Mouse (Mus musculus) testis, adult 2 months (tissue): ENCODE data around the gene Basp1. TPM values are rescaled to one million over a fixed set of nuclear protein-coding genes. Genes with fewer than 3 reads are reported as not detected.
"Not testable (repeated sequence)": the region's sequence is repeated elsewhere in the genome, so short reads cannot be mapped to it uniquely, and the experiment has no call there.

Source experiments
- H3K27ac ChIP-seq: fragments of 200-500 bp; 2 replicates; pipeline ENCODE4 v1.5.1; 2012; ENCODE audit warnings: low read depth, low read length; ENCODE audit not compliant: control insufficient read depth, insufficient read depth
- H3K27me3 ChIP-seq: fragments of 200-500 bp; 2 replicates; pipeline ENCODE4 v1.6.1; 2012; ENCODE audit warnings: mild to moderate bottlenecking, low read length, moderate library complexity; ENCODE audit not compliant: control insufficient read depth, insufficient read depth
- H3K36me3 ChIP-seq: fragments of 200-500 bp; 2 replicates; pipeline ENCODE4 v1.6.1; 2012; ENCODE audit warnings: mild to moderate bottlenecking, low read length; ENCODE audit not compliant: control insufficient read depth, insufficient read depth
- H3K4me1 ChIP-seq: fragments of 200-500 bp; 2 replicates; pipeline ENCODE4 v1.6.1; 2012; ENCODE audit warnings: low read length; ENCODE audit not compliant: control insufficient read depth, insufficient read depth
- H3K4me3 ChIP-seq: fragments of 200-500 bp; 2 replicates; pipeline ENCODE4 v1.5.1; 2012; ENCODE audit warnings: low read depth, mild to moderate bottlenecking, low read length, moderate library complexity, mixed read lengths; ENCODE audit not compliant: control insufficient read depth
- CTCF ChIP-seq: fragments of 200-500 bp; IDR thresholded peaks from 2 replicates; pipeline ENCODE4 v1.5.1; 2012; ENCODE audit warnings: low read depth, mild to moderate bottlenecking, inconsistent platforms, low read length, moderate library complexity; ENCODE audit not compliant: control insufficient read depth, insufficient read depth, insufficient replicate concordance
- POLR2A ChIP-seq: fragments of 200-500 bp; IDR thresholded peaks from 2 replicates; pipeline ENCODE4 v1.6.1; 2012; ENCODE audit warnings: low read depth, mild to moderate bottlenecking, inconsistent platforms, low read length, moderate library complexity; ENCODE audit not compliant: control insufficient read depth
- polyA plus RNA-seq: library from polyadenylated mRNA; depleted of rRNA; stranded (reverse); fragments of >200 nt; gene quantifications from 2 replicates; pipeline ENCODE4 v1.2.3, GENCODE M21; 2012; rRNA removed

Gene Basp1
- 11.8 and 13.6 TPM in 2 replicates for polyA plus RNA-seq

- Histone ChIP-seq H3K36me3 (no peaks in the 10 kb centered on the region), H3K27ac (peak within 1 kb of the TSS; percentile 66), H3K4me1 (peaks cover 26% of the 10 kb centered on the region), H3K27me3 (peaks cover 4% of the 10 kb centered on the region), H3K4me3 (peak within 1 kb of the TSS; percentile 88)
- TF ChIP-seq POLR2A: 0 out of 2 replicates have a peak, but pooled peaks have one; percentile 30
- TF ChIP-seq CTCF: no peak
These were observed at the start of gene Basp1 for GRCm38 (mm10) chr15:25413378-25413901. Gene Basp1, minus strand, starts transcription at chr15:25413764.

- not testable (repeated sequence) for H3K27me3 ChIP-seq, H3K4me3 ChIP-seq, H3K4me1 ChIP-seq, H3K36me3 ChIP-seq, H3K27ac ChIP-seq
These were observed 49.5 kb upstream of the Basp1 start for GRCm38 (mm10) chr15:25463076-25463475.

- TF ChIP-seq POLR2A: no peak
- no peak for TF ChIP-seq CTCF
- Histone ChIP-seq H3K36me3 (no peaks in the 10 kb centered on the region), H3K4me1 (no peaks in the 10 kb centered on the region), H3K27me3 (no peaks in the 10 kb centered on the region), H3K4me3 (no peak overlapping the region), H3K27ac (no peak overlapping the region)
These were observed 48.6 kb upstream of the Basp1 start for GRCm38 (mm10) chr15:25462056-25462762.

GRCm38 (mm10) chr15:25459901-25460300 is 46.3 kb upstream of the Basp1 start:
- H3K4me3 ChIP-seq: no peak overlapping the region
- no peak overlapping the region for H3K27ac ChIP-seq
- H3K27me3 ChIP-seq: no peaks in the 10 kb centered on the region
- H3K4me1 ChIP-seq: no peaks in the 10 kb centered on the region
- TF ChIP-seq CTCF (no peak), POLR2A (no peak)
- H3K36me3 ChIP-seq: no peaks in the 10 kb centered on the region

- no peaks in the 10 kb centered on the region for H3K36me3 ChIP-seq
- no peak overlapping the region for H3K4me3 ChIP-seq
- TF ChIP-seq POLR2A (no peak), CTCF (no peak)
- no peaks in the 10 kb centered on the region for H3K4me1 ChIP-seq
- no peak overlapping the region for H3K27ac ChIP-seq
- no peaks in the 10 kb centered on the region for H3K27me3 ChIP-seq
These were observed 43.9 kb upstream of the Basp1 start for GRCm38 (mm10) chr15:25457421-25457820.

- H3K27ac ChIP-seq: no peak overlapping the region
- no peaks in the 10 kb centered on the region for H3K27me3 ChIP-seq
- H3K4me1 ChIP-seq: no peaks in the 10 kb centered on the region
- TF ChIP-seq POLR2A: no peak
- no peak for TF ChIP-seq CTCF
- H3K4me3 ChIP-seq: no peak overlapping the region
- H3K36me3 ChIP-seq: no peaks in the 10 kb centered on the region
These were observed 40.0 kb upstream of the Basp1 start for GRCm38 (mm10) chr15:25453538-25453937.

- Histone ChIP-seq H3K27me3 (no peaks in the 10 kb centered on the region), H3K4me3 (no peak overlapping the region), H3K4me1 (peaks cover 2% of the 10 kb centered on the region; the same call in 1 of the 2 replicates), H3K36me3 (no peaks in the 10 kb centered on the region), H3K27ac (no peak overlapping the region)
- TF ChIP-seq POLR2A: no peak
- no peak for TF ChIP-seq CTCF
These were observed 35.8 kb upstream of the Basp1 start for GRCm38 (mm10) chr15:25449348-25449747.
